Mouse (Mus musculus): Measurements from ENCODE around the gene Tspan11.

DNA sequence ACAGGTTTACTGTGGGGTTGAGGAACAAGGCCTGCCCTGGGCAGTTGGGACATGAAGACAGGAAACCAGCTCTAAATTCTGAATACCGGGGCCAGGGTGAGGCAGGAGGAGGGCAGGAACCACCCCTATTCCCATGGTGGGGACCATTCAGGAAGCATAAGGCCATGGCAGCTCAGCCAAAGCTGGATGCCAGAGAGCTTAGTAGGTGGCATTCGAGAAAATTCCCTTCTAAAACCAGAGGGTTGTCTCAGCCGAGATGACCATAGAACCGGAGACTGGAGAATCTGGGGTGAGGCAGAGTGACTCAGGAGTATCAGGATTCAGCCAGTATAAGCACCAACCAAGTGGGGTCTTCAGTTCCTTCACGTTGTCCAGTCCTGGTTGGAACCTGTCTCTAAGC, 84.5 kb downstream of the Tspan11 start:
- TF ChIP-seq CTCF (IDR thresholded peaks at IDR 0.05; ENCODE audit: low read depth, low read length) (no peak), POLR2A (IDR thresholded peaks at IDR 0.05; ENCODE audit: borderline replicate concordance, low read depth, low read length) (no peak)
